Mouse (Mus musculus) 3T3-L1 (cell line): ENCODE results near the gene Sel1l3.

Experiments
- DNase-seq: peaks from one replicate; pipeline ENCODE4 v3.0.0-alpha.2; 2015; ENCODE audit warnings: low read depth, low spot score

Sel1l3 gene

GRCm38 (mm10) chr5:53142587-53142986 is 71.1 kb downstream of the Sel1l3 start:
- no peak for DNase-seq

GRCm38 (mm10) chr5:53140158-53140927 is 73.4 kb downstream of the Sel1l3 start:
- DNase-seq = no peak

GRCm38 (mm10) chr5:53139566-53139965 is 74.2 kb downstream of the Sel1l3 start:
- no peak for DNase-seq

GRCm38 (mm10) chr5:53139140-53139539 is 74.6 kb downstream of the Sel1l3 start:
- DNase-seq = no peak

GRCm38 (mm10) chr5:53138025-53138424 is 75.7 kb downstream of the Sel1l3 start:
- DNase-seq = no peak

- DNase-seq = no peak
Observed at GRCm38 (mm10) chr5:53135984-53136383, 77.7 kb downstream of the Sel1l3 start.

- DNase-seq = peak; percentile 9
Observed at GRCm38 (mm10) chr5:53134003-53134402, 79.7 kb downstream of the Sel1l3 start.

DNA sequence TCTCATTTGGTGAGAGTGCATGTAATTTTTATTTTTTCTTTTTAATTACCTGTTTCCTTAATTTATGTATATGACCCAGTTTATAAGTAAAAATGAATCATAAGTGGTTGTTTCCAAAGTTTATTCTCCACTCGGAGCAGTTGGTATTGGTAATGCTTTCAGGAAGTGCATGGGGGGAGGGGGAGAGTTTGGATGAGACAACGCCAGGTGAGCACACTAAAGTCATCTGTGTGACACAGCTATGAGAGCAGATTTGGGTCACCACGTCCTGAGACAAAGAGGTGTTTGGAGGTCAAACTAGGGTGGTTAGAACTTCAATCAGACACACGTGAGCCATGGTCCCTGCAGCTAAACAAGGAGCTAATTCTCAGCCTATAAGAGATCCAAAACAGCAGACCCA is 89.0 kb downstream of the Sel1l3 start:
- no peak for DNase-seq

DNA sequence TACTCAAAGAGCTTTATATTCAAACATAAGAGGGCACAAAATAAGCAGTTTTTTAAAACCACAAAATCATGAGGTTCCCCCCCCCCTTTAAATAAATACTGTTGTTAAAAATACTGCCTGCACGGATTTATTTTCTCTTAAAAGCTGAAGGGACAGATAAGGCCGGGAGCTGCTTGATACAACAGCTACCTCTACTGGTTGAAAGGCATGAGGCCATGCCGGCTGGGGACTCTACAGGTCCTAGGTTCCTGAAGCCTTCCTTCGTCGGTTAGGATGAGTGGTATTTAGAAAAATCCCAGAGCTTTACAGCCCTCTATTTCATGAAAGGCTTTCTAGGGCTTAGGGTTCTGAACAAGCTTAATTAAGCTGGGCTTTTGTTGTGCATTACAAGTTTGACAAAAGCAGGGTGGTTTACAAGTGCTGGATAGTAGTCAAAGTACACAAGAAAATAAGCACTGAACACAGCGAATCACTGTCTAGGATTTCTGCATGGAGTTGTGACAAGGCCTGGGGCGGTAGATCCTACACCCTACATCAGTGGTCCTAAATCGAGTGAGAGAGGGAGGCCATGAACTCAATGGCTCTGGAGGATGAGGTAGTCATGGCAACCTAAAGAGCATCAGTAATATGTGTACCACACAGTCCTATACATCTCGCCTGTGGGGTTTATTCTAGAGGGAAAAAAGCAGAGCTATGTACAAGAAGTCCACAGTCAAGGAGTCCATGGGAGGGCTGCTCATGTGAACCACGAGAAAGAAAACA is 90.0 kb downstream of the Sel1l3 start:
- DNase-seq = peak; percentile 56

DNA sequence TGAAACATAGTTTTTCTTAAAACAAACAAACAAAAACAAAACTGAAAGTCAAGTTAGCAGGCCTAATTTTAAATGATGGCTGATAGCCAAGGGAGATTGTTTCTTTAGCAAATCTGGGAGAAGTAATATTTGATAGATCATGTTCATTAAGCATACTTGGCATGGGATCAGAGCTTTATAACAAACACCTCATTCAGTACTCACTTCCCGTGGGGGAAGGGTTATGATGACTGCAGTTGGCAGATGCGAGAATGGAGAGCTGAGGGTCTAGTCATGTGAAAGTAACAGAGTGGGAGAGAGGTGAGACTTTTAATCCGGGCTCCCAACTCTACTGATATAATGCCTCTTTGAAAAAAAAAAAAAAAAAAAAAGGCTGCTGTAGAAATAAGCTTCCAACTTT is 94.0 kb downstream of the Sel1l3 start:
- DNase-seq = no peak

DNA sequence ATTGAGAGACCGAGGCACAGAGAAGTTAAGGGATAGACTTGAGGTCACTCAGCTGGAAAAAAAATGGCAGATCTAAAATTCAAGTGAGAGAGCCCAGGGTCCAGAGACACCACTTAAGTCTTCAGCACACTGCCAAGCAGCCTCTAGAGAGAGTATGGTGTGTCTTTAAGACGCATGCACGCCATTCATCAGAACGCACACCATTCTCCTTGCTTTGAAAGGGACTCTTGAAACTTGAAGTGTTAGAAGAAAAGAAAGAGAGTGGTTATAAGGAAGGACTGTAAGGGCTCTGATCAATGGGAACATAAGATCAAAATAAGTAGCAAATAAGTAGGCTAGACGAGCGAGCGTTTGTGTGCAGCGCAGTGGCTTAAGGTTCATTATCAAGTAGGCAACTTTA is 95.5 kb downstream of the Sel1l3 start:
- no peak for DNase-seq

- no peak for DNase-seq
Observed at GRCm38 (mm10) chr5:53114616-53115267, 99.0 kb downstream of the Sel1l3 start.

GRCm38 (mm10) chr5:53112942-53113341 is 100.8 kb downstream of the Sel1l3 start:
- peak; percentile 68 for DNase-seq

DNA sequence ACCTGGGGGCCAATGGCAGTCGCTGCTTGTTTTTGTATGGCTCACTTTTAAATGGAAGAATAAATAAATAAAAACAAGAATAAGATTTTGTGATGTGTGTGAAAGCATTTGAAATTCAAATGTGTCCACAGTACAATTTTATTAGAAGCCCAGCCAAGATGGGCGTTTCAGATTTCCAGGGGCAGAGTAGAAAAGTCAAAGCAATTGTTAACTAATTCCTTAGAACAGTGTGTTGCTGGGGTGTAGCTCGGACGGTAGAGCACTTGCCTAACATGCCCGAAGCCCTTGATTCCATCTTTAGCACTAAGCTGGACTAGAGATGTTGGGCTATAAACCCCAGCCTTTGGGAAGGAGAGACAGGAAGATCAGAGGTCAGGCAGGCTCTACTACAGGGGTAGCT is 102.7 kb downstream of the Sel1l3 start:
- no peak for DNase-seq

DNA sequence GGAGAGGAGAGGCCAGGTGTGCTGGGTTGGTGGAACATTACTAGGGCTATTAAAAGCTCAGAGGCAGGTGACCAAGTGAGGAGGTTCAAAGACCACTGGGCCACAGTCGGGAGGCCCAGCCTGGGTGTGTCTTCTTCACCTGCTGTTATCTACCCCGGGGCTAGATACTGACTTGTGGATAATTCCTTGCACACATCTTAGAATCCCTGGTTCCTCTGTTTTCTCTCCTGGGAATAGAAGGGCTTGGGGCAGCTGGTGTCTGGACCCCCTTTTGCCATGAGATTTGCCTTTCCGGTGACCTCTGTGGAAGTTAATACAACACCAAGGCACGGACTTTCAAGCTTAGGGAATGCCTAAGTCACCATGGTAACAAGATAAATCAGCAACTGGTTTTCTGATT is 103.5 kb downstream of the Sel1l3 start:
- no peak for DNase-seq

DNA sequence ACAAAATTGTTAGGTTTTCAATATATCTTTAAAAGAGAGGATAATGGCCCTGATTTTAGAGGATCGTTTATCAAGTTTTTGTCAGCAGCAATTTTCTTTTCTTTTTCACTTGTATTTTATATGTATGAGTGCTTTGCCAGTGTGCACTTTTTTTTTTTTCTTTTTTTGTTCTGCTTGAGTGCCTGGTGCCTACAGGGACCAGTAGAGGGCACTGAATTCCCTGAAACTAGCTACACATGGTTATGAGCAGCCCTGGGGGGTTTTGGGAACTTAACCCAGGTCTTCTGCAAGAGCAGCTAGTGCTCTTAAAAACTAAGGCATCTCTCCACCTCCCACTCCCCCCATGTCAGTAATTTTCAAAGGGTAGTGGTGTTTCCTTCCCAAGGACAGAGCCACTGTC is 105.1 kb downstream of the Sel1l3 start:
- peak; percentile 42 for DNase-seq

DNA sequence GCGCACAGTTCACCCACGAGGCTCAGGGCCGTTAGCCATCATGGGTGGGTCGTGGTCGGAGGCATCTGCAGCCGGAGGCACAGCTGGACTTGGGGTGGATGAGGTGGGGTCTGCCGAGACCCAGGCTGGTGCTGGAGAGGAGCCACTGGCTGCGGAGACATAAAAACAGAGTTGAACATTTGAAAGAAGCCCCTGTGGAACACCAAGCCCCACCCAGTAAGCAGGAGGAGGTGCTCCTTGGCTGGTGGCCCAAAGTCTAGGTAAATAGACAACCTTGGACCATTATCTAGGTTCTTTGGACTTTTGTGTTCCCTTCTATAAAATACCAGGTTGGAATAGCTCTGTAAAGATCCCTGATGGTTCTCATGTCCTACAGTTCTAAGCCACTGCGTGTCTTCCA is 105.7 kb downstream of the Sel1l3 start:
- no peak for DNase-seq

- no peak for DNase-seq
Observed at GRCm38 (mm10) chr5:53106731-53107130, 107.0 kb downstream of the Sel1l3 start.

DNA sequence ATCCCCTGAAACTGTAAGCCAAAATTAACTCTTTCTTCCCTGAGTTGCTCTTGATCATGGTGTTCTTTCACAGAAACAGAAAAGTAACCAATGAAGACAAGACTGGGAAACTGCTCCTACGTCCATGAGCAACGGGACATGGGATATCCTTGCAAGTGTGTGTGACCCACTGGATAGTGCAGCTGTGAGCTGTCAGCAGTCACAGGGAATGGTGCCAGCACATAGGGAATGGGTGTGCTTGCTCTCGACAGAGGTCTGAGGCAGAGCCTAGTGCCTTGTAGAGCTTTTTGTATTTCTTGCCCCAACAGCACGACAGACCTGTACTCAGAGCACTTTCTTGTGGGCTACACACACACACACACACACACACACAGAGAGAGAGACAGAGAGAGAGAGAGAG is 107.6 kb downstream of the Sel1l3 start:
- no peak for DNase-seq

- DNase-seq = peak; percentile 19
Observed at GRCm38 (mm10) chr5:53105716-53106115, 108.0 kb downstream of the Sel1l3 start.

DNA sequence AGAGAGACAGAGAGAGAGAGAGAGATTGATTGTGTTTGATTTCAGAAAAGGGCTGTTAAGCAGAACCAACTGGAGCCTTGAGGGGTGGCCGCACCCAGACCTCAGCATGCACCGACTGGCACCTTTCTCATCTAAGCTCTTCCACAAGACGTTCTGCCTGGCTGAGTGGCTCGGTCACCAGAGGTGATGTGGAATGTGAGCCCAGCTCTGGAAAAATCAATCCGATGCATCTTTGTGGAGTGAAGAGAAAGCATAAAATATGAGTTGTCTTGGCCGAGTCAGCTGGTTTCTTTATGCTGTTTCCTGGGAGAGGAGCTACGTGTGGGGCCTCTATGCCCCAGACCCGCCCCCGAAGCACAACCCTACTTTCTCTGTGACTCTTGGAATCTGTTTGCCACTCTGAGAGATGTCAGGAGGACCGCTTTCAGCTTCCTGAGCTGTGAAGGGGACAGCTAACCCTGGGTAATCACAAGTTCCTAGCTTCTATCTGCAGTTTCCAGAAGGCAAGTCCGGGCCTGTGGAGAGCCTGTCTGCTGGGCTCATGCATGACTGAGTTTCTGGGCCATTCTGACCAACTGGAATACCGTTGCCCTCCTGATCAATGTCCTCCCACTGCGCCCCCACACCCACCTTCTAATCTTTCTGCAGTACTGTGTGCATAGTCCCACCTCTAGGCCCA is 109.4 kb downstream of the Sel1l3 start:
- DNase-seq = no peak
